Mouse (Mus musculus) intestine, embryonic 14.5 days (tissue): ENCODE results near the gene Twnk. TPM values are rescaled to one million over a fixed set of nuclear protein-coding genes. Genes with fewer than 3 reads are reported as not detected.

ENCODE experiments used
- ATAC-seq: fragments of 200-750 bp; cut with Nextera tagmentation; replicated peaks from 2 replicates; pipeline ENCODE4 v1.8.0; 2017; ENCODE audit warnings: low read depth, moderate number of reproducible peaks, moderate TSS enrichment, moderate library complexity; ENCODE audit not compliant: low FRiP score, low TSS enrichment
- DNase-seq: peaks from one replicate; pipeline ENCODE4 v3.0.0-alpha.2; 2018; ENCODE audit warnings: low spot score
- H3K27ac ChIP-seq: fragments of 300-500 bp; sonication (generic); 2 replicates; pipeline ENCODE4 v1.5.1; 2014; ENCODE audit warnings: low read depth, mild to moderate bottlenecking, control low read depth
- H3K27me3 ChIP-seq: fragments of 300-500 bp; sonication (generic); replicated peaks from 2 replicates; pipeline ENCODE4 v1.6.1; 2014; ENCODE audit warnings: low read length, control low read depth; ENCODE audit not compliant: control insufficient read depth, insufficient read depth
- H3K36me3 ChIP-seq: fragments of 300-500 bp; sonication (generic); 2 replicates; pipeline ENCODE4 v1.6.1; 2014; ENCODE audit warnings: low read length, control low read depth; ENCODE audit not compliant: control insufficient read depth, insufficient read depth
- H3K4me1 ChIP-seq: fragments of 300-500 bp; sonication (generic); replicated peaks from 2 replicates; pipeline ENCODE4 v1.6.1; 2014; ENCODE audit warnings: low read length, control low read depth, mixed read lengths; ENCODE audit not compliant: control insufficient read depth, insufficient read depth
- H3K4me2 ChIP-seq: fragments of 300-500 bp; sonication (generic); 2 replicates; pipeline ENCODE4 v1.6.1; 2014; ENCODE audit warnings: low read length
- H3K4me3 ChIP-seq: fragments of 300-500 bp; sonication (generic); 2 replicates; pipeline ENCODE4 v1.5.1; 2014; ENCODE audit warnings: low read depth, low read length, control low read depth, mixed read lengths
- H3K9ac ChIP-seq: fragments of 300-500 bp; sonication (generic); 2 replicates; pipeline ENCODE4 v1.6.1; 2014; ENCODE audit warnings: mild to moderate bottlenecking, low read length
- H3K9me3 ChIP-seq: fragments of 300-500 bp; sonication (generic); 2 replicates; pipeline ENCODE4 v1.6.1; 2016; ENCODE audit warnings: low read length, control low read depth; ENCODE audit not compliant: control insufficient read depth
- WGBS: fragments of 180-500 bp; shearing (Covaris S2); extraction: QIAGEN DNeasy Blood & Tissue Kit; methylation state at CpG from one replicate; pipeline ENCODE4 v1.1.7; 2014; 5-methylcytosine and 5-hydroxymethylcytosine counted together
- polyA plus RNA-seq: library from polyadenylated mRNA; unstranded; fragments of >200 nt; fragmentation: Nextera tagmentation; extraction: Ambion mirVana; gene quantifications from 2 replicates; pipeline ENCODE4 v1.2.1, GENCODE M21; 2014

Twnk gene
- polyA plus RNA-seq, 1 experiment from 2014 or later = 16.7 TPM

DNA sequence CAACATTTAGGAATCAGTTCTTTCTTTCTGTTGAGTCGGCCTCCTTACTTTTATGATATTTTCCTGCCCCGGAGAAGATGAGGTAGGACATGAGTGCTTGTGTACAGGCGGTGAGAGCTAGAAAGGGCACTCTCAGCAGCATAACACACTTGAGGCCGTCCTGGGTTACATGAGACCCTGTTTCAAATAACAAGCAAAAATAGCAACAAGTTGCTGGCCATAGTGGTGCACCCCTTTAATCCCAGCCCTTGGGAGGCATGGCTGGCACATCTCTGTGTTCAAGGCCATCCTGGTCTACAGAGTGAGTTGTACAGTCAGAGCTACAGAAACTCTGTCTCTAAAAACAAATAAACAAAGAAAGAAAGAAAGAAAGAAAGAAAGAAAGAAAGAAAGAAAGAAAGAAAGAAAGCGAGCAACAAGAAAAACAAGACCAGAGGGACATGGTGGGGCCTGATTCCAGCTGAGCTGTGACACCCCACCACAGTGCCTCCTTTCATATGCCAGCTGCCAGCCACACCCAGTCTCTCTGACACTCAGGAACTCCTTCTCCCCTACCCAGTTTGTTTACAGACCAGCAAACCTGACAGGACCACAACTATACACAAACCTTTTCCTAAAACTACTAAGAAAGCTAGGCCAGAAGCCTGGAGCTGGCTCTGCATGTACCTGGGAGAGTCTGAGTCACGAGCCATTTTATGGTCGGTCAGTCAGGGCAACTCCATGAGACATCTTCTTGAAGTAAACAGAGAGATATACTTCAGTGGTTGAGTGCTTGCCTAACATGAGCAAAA is 51.6 kb downstream of the Twnk start:
- H3K4me1 ChIP-seq = peaks cover 20% of the 10 kb centered on the region
- ATAC-seq (no peak), DNase-seq (no peak)
- 68% methylated on average over 7 of the region's 7 CpGs for WGBS
- peaks cover 18% of the 10 kb centered on the region for H3K36me3 ChIP-seq
- no peaks in the 10 kb centered on the region for H3K9me3 ChIP-seq
- peak overlapping the region; percentile 82 for H3K4me2 ChIP-seq
- peak overlapping the region; percentile 77 for H3K9ac ChIP-seq
- peak overlapping the region; percentile 93 for H3K27ac ChIP-seq
- no peaks in the 10 kb centered on the region for H3K27me3 ChIP-seq
- H3K4me3 ChIP-seq = peak overlapping the region; percentile 55

DNA sequence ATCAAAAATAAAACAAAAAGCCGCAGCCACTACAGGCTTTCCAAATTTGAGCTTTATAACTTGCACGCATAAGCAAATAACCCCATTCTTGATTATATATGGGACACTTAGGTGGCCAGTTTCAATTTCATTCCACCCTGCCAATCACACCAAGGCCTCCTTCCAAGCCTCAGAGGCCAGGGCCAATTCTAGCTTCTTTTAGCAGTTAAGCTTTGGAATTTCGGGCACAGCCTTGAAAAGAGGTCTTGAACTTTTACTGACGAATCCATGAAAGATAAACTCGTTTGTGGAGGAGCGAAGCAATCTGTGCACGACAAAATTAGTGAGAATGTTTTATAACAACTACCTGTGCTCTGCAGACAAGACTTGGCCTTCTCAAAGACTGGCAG is 52.3 kb downstream of the Twnk start:
- 34% methylated on average over 7 of the region's 7 CpGs for WGBS
- ATAC-seq (no peak), DNase-seq (no peak)
- peak overlapping the region; percentile 77 for H3K9ac ChIP-seq
- H3K36me3 ChIP-seq = peaks cover 12% of the 10 kb centered on the region
- peak overlapping the region; percentile 55 for H3K4me3 ChIP-seq
- H3K4me1 ChIP-seq = peaks cover 20% of the 10 kb centered on the region
- peak overlapping the region; percentile 93 for H3K27ac ChIP-seq
- H3K4me2 ChIP-seq = peak overlapping the region; percentile 82
- no peaks in the 10 kb centered on the region for H3K27me3 ChIP-seq
- H3K9me3 ChIP-seq = no peaks in the 10 kb centered on the region

DNA sequence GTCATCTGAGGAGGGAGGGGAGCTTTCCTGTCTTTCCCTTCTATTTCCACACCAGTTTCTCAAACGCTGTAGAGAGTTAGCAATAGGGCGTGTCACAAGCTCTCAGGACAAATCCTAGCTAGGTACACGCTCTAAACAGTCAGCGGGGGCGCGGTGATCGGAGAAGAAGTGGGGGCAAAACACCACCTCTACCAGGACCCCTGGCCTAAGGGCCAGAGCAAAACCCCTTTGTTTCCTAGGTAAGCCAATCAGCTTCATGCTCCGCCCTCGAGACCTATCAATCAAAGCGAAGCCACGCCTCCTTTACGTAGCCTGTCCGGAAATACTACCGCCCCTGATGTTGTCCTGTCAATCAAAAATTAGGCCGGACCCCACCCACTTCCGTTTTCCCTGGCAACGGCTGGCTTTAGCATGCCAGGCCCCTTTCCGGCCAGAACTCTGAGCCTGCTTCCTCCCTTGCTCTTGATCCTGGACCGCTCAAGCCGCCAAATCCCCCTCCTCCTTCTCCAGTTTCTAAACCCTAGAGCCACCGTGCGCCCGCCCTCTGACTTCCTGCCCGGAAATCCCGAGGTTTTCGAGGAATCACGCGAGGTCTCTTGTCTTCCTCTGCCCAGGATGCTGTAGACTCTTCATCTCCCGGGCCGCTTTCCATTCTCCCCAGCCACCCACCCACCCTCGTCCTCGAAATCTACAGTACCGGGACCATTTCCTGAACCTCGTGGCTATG is 52.8 kb downstream of the Twnk start:
- peak overlapping the region; percentile 77 for H3K9ac ChIP-seq
- DNase-seq = peak; percentile 99
- WGBS = under 1% methylated on average over 34 of the region's 34 CpGs
- H3K4me2 ChIP-seq = peak overlapping the region; percentile 82
- peaks cover 7% of the 10 kb centered on the region for H3K36me3 ChIP-seq
- H3K9me3 ChIP-seq = no peaks in the 10 kb centered on the region
- ATAC-seq = peak; percentile 92
- no peaks in the 10 kb centered on the region for H3K27me3 ChIP-seq
- H3K4me1 ChIP-seq = peaks cover 20% of the 10 kb centered on the region
- H3K4me3 ChIP-seq = peak overlapping the region; percentile 55
- H3K27ac ChIP-seq = peak overlapping the region; percentile 93

GRCm38 (mm10) chr19:45058841-45059240 is 53.4 kb downstream of the Twnk start:
- Histone ChIP-seq H3K27me3 (peaks cover 1% of the 10 kb centered on the region; the same call in 1 of the 2 replicates), H3K27ac (peak overlapping the region; percentile 93), H3K9me3 (no peaks in the 10 kb centered on the region), H3K9ac (peak overlapping the region; percentile 77), H3K4me1 (peaks cover 20% of the 10 kb centered on the region), H3K4me3 (peak overlapping the region; percentile 55), H3K36me3 (peaks cover 7% of the 10 kb centered on the region), H3K4me2 (peak overlapping the region; percentile 82)
- ATAC-seq (no peak), DNase-seq (no peak)
- WGBS = under 1% methylated on average over 14 of the region's 14 CpGs

Other genes with a start within 250 kb of the Twnk start
- gene Pax2, start 249.6 kb upstream of the Twnk start, polyA plus RNA-seq = 0.05 TPM in 1 of 2 replicates, not detected in the other
- gene Slf2, start 74.5 kb upstream of the Twnk start, polyA plus RNA-seq = 54.1 and 60.8 TPM in 2 replicates
- gene Sema4g, start 16.6 kb upstream of the Twnk start, polyA plus RNA-seq = 14.5 and 16.3 TPM in 2 replicates
- 65.4 and 70.3 TPM in 2 replicates for gene Mrpl43, start 779 bp downstream of the Twnk start, polyA plus RNA-seq
- gene Lzts2, start 8.8 kb downstream of the Twnk start, polyA plus RNA-seq = 50.6 and 52.1 TPM in 2 replicates
- 0.42 and 0.55 TPM in 2 replicates for gene Pdzd7, start 40.1 kb downstream of the Twnk start, polyA plus RNA-seq
- gene Sfxn3, start 41.8 kb downstream of the Twnk start, polyA plus RNA-seq = 23.4 and 24.5 TPM in 2 replicates
- 0.69 and 1.8 TPM in 2 replicates for gene Kazald1, start 69.6 kb downstream of the Twnk start, polyA plus RNA-seq
- 0.16 TPM in 1 of 2 replicates, not detected in the other for gene Tlx1, start 145.0 kb downstream of the Twnk start, polyA plus RNA-seq
- not detected in 2 replicates for gene Lbx1, start 230.1 kb downstream of the Twnk start, polyA plus RNA-seq